Comparison of ENCODE assay signal across 20 mouse cellular contexts in the genomic region with DNA sequence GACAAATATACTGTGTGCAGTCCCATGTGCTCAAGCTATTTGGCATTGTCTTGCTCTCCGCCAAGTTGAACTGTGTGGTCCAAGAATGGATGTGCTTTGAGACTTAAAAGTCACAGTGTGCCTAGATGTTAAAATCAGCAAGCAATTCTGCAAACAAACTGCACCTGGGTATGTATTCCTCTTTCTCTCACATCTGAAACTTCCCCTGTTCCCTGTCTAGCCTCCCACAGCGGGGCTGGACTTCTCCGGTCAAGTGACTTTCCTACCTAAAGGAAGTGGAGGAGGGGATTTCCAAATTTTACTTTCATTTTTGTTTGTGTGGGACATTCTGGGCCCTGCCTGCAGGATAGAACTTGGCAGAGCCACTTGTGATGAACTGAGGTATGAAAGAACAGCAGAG. TPM values are rescaled to one million over a fixed set of nuclear protein-coding genes. Genes with fewer than 3 reads are reported as not detected.
DNase-seq lines count a peak whose midpoint lies in the region; ATAC-seq and TF ChIP-seq lines count a peak whose summit lies in the region.
"Had no signal": no experiment of that assay in that cellular context is flagged by ENCODE, and none has a peak within 500 bp of the region (broad histone marks: within the 10 kb centered on the region; RNA-seq: fewer than 3 reads in every experiment).

No protein-coding gene starts in this region.

- no peak for TF ChIP-seq EP300 in lung, postnatal 0 days (IDR thresholded peaks at IDR 0.05)

- H3K9me3 ChIP-seq in heart, embryonic 10.5 days = no peaks in the 10 kb centered on the region
- no peaks in the 10 kb centered on the region for H3K9me3 ChIP-seq in lung, postnatal 0 days (ENCODE audit: low read length)
- H3K9me3 ChIP-seq: embryonic facial prominence, embryonic 12.5 days; heart, embryonic 15.5 days; hindbrain, embryonic 12.5 days; midbrain, embryonic 10.5 days had no signal

- no peak overlapping the region for H3K27ac ChIP-seq in heart, embryonic 10.5 days
- no peak overlapping the region for H3K27ac ChIP-seq in lung, postnatal 0 days (ENCODE audit: low read length)
- H3K27ac ChIP-seq in layer of hippocampus, adult 2 months = no peak overlapping the region
- H3K27ac ChIP-seq: embryonic facial prominence, embryonic 12.5 days; heart, embryonic 15.5 days; hindbrain, embryonic 12.5 days; midbrain, embryonic 10.5 days; stomach, postnatal 0 days had no signal

- no peaks in the 10 kb centered on the region for H3K4me1 ChIP-seq in heart, embryonic 10.5 days
- no peaks in the 10 kb centered on the region for H3K4me1 ChIP-seq in lung, postnatal 0 days (ENCODE audit: insufficient read depth, low read depth, low read length)
- H3K4me1 ChIP-seq: embryonic facial prominence, embryonic 12.5 days; heart, embryonic 15.5 days; hindbrain, embryonic 12.5 days; midbrain, embryonic 10.5 days had no signal

- 83% methylated on average over 3 of the region's 3 CpGs for WGBS in heart, embryonic 10.5 days
- 66% methylated on average over 3 of the region's 3 CpGs for WGBS in lung, postnatal 0 days

- no peak for ATAC-seq in lung, postnatal 0 days
- peak; percentile 44 for ATAC-seq in CD4-positive, CD25-positive, alpha-beta regulatory T cell, adult 4 months
- ATAC-seq in megakaryocyte progenitor cell, adult 5-6 weeks (replicated peaks; ENCODE audit: poor library complexity) = peak; percentile 46
- ATAC-seq: intestine, postnatal 0 days had no signal

- no peak overlapping the region for H3K4me2 ChIP-seq in lung, postnatal 0 days (replicated peaks; ENCODE audit: low read depth, low read length)
- H3K4me2 ChIP-seq: embryonic facial prominence, embryonic 12.5 days; heart, embryonic 15.5 days; hindbrain, embryonic 12.5 days; lung, embryonic 14.5 days had no signal

- H3K9ac ChIP-seq in lung, postnatal 0 days (replicated peaks; ENCODE audit: low read depth) = no peak overlapping the region
- H3K9ac ChIP-seq: embryonic facial prominence, embryonic 12.5 days; heart, embryonic 15.5 days; hindbrain, embryonic 12.5 days; lung, embryonic 14.5 days had no signal

- H3K27me3 ChIP-seq in heart, embryonic 10.5 days (ENCODE audit: insufficient read depth, poor library complexity, severe bottlenecking) = peaks cover 7% of the 10 kb centered on the region; the same call in 1 of the 2 replicates
- H3K27me3 ChIP-seq in lung, postnatal 0 days (replicated peaks; ENCODE audit: insufficient read depth, low read length) = no peaks in the 10 kb centered on the region
- H3K27me3 ChIP-seq: embryonic facial prominence, embryonic 12.5 days; heart, embryonic 15.5 days; hindbrain, embryonic 12.5 days had no signal

- no peak for TF ChIP-seq CTCF in lung, postnatal 0 days (IDR thresholded peaks at IDR 0.05)
- TF ChIP-seq CTCF in layer of hippocampus, adult 2 months (conservative IDR thresholded peaks at IDR 0.05) = no peak

- H3K36me3 ChIP-seq in heart, embryonic 10.5 days = no peaks in the 10 kb centered on the region
- no peaks in the 10 kb centered on the region for H3K36me3 ChIP-seq in lung, postnatal 0 days (ENCODE audit: insufficient read depth, low read length)
- H3K36me3 ChIP-seq: embryonic facial prominence, embryonic 12.5 days; heart, embryonic 15.5 days; hindbrain, embryonic 12.5 days; midbrain, embryonic 10.5 days had no signal

- no peak overlapping the region for H3K4me3 ChIP-seq in heart, embryonic 10.5 days
- no peak overlapping the region for H3K4me3 ChIP-seq in lung, postnatal 0 days (ENCODE audit: low read depth, low read length)
- no peak overlapping the region for H3K4me3 ChIP-seq in layer of hippocampus, adult 2 months
- H3K4me3 ChIP-seq: embryonic facial prominence, embryonic 12.5 days; heart, embryonic 15.5 days; hindbrain, embryonic 12.5 days; midbrain, embryonic 10.5 days had no signal

- DNase-seq in heart, adult 18-20 months = peak; percentile 35 to 50
- DNase-seq in heart, embryonic 10.5 days (ENCODE audit: low spot score) = no peak
- DNase-seq in lung, adult 18-20 months = peak; percentile 15 to 18
- DNase-seq in lung, postnatal 0 days (ENCODE audit: low spot score) = no peak
- DNase-seq in layer of hippocampus, adult 2 months (ENCODE audit: low spot score in 2 of 2) = no peak
- DNase-seq in right cerebral cortex, adult 18-20 months = no peak
- DNase-seq: adrenal gland, postnatal 14 days; gastrocnemius, postnatal 10 days; lung, embryonic 14.5 days; retina, postnatal 1 day; thymus, postnatal 4 days had no signal

RNA-seq across cellular contexts. Expression of gene Nlrc5, which starts 9.0 kb away (rescaled TPM):
- total RNA-seq in heart, adult 18-20 months (2021) = 1 to 10 TPM; 4.0 to 8.8 TPM
- not detected in 2 replicates for polyA plus RNA-seq in heart, embryonic 10.5 days (2016; fragmentation: Nextera tagmentation; extraction: Ambion mirVana)
- 0.31 and 0.42 TPM in 2 replicates for polyA plus RNA-seq in lung, postnatal 0 days (2015; fragmentation: Nextera tagmentation; extraction: Ambion mirVana)
- polyA plus RNA-seq in CD4-positive, CD25-positive, alpha-beta regulatory T cell, adult 4 months (2017; shearing (Covaris generic)) = 100 to 1,000 TPM; 186 to 214 TPM
- 22.5 and 24.1 TPM in 2 replicates for total RNA-seq in megakaryocyte progenitor cell, adult 5-6 weeks (2015)
- total RNA-seq in megakaryocyte progenitor cell, adult 5-6 weeks (2017) = 17.7 and 27.9 TPM in 2 replicates
- 1 to 10 TPM in 1 of 2 experiments, under 1 TPM in 1; 0.54 to 1.4 TPM for total RNA-seq in layer of hippocampus, adult 2 months (2021)
- total RNA-seq: MEL had no signal

RNA-seq across cellular contexts. Expression of gene Herpud1, which starts 56.9 kb away (rescaled TPM):
- 100 to 1,000 TPM; 204 to 275 TPM for total RNA-seq in heart, adult 18-20 months (2021)
- polyA plus RNA-seq in heart, embryonic 10.5 days (2016; fragmentation: Nextera tagmentation; extraction: Ambion mirVana) = 75.5 and 90.8 TPM in 2 replicates
- 179 and 217 TPM in 2 replicates for polyA plus RNA-seq in lung, postnatal 0 days (2015; fragmentation: Nextera tagmentation; extraction: Ambion mirVana)
- polyA plus RNA-seq in CD4-positive, CD25-positive, alpha-beta regulatory T cell, adult 4 months (2017; shearing (Covaris generic)) = 100 to 1,000 TPM; 177 to 183 TPM
- total RNA-seq in megakaryocyte progenitor cell, adult 5-6 weeks (2015) = 78.2 and 89.9 TPM in 2 replicates
- 83.3 and 99.5 TPM in 2 replicates for total RNA-seq in megakaryocyte progenitor cell, adult 5-6 weeks (2017)
- total RNA-seq in layer of hippocampus, adult 2 months (2021) = 10 to 100 TPM; 54.4 to 57.3 TPM

Comparison
In these comparisons a context has a peak if more than half of its experiments do, and no peak if none do; other contexts are left out.
1. DNase-seq: peak in heart, adult 18-20 months (2 of 2) and lung, adult 18-20 months (2 of 2); none in heart, embryonic 10.5 days (single experiment), lung, postnatal 0 days (single experiment), layer of hippocampus, adult 2 months (0 of 2) and right cerebral cortex, adult 18-20 months (single experiment).